Mouse (Mus musculus) heart, embryonic 14.5 days (tissue): ENCODE data around the gene Slc35b4. TPM values are rescaled to one million over a fixed set of nuclear protein-coding genes. Genes with fewer than 3 reads are reported as not detected.

Experiments
- ATAC-seq: fragments of 200-750 bp; cut with Nextera tagmentation; 2 replicates; pipeline ENCODE4 v1.8.0; 2017; ENCODE audit warnings: low read depth, moderate TSS enrichment; ENCODE audit not compliant: insufficient number of reproducible peaks, insufficient read depth, low FRiP score
- H3K27ac ChIP-seq, 2 experiments: fragments of 200-500 bp in 1 of 2; fragments of 300-500 bp in 1 of 2; sonication (generic) in 1 of 2; replicated peaks in 1 of 2; 2 replicates each; pipeline ENCODE4 v1.5.1; 2012 to 2014; ENCODE audit warnings: low read depth in 2 of 2, low read length in 2 of 2, control low read depth in 1 of 2, mild to moderate bottlenecking in 1 of 2, mixed read lengths in 1 of 2; ENCODE audit not compliant: control insufficient read depth in 1 of 2, insufficient read depth in 1 of 2
- H3K27me3 ChIP-seq: fragments of 300-500 bp; sonication (generic); 2 replicates; pipeline ENCODE4 v1.6.1; 2014; ENCODE audit warnings: mild to moderate bottlenecking, low read length, control low read depth; ENCODE audit not compliant: control insufficient read depth, insufficient read depth
- H3K36me3 ChIP-seq: fragments of 300-500 bp; sonication (generic); 2 replicates; pipeline ENCODE4 v1.6.1; 2014; ENCODE audit warnings: mild to moderate bottlenecking, control low read depth, low read length, mixed read lengths; ENCODE audit not compliant: control insufficient read depth, insufficient read depth
- H3K4me1 ChIP-seq, 2 experiments: fragments of 200-500 bp in 1 of 2; fragments of 300-500 bp in 1 of 2; sonication (generic) in 1 of 2; 2 replicates each; pipeline ENCODE4 v1.6.1; 2012 to 2014; ENCODE audit warnings: low read length in 2 of 2, control low read depth in 1 of 2, mixed read lengths in 1 of 2; ENCODE audit not compliant: control insufficient read depth in 2 of 2, insufficient read depth in 2 of 2
- H3K4me2 ChIP-seq: fragments of 300-500 bp; sonication (generic); 2 replicates; pipeline ENCODE4 v1.6.1; 2014; ENCODE audit warnings: mild to moderate bottlenecking, low read length
- H3K4me3 ChIP-seq, 2 experiments: fragments of 200-500 bp in 1 of 2; fragments of 300-500 bp in 1 of 2; sonication (generic) in 1 of 2; 2 replicates each; pipeline ENCODE4 v1.5.1; 2012 to 2014; ENCODE audit warnings: low read length in 2 of 2, mild to moderate bottlenecking in 2 of 2, control low read depth in 1 of 2, low read depth in 1 of 2, moderate library complexity in 1 of 2; ENCODE audit not compliant: control insufficient read depth in 1 of 2, insufficient read depth in 1 of 2
- H3K9ac ChIP-seq: fragments of 300-500 bp; sonication (generic); 2 replicates; pipeline ENCODE4 v1.6.1; 2014; ENCODE audit warnings: mild to moderate bottlenecking, low read length
- H3K9me3 ChIP-seq: fragments of 300-500 bp; sonication (generic); 2 replicates; pipeline ENCODE4 v1.6.1; 2016; ENCODE audit warnings: low read length, control low read depth; ENCODE audit not compliant: control insufficient read depth
- WGBS: fragments of 180-500 bp; shearing (Covaris S2); extraction: QIAGEN DNeasy Blood & Tissue Kit; methylation state at CpG from one replicate; pipeline ENCODE4 v1.1.7; 2014; 5-methylcytosine and 5-hydroxymethylcytosine counted together
- polyA plus RNA-seq: library from polyadenylated mRNA; unstranded; fragments of >200 nt; fragmentation: Nextera tagmentation; extraction: Ambion mirVana; gene quantifications from 2 replicates; pipeline ENCODE4 v1.2.1, GENCODE M21; 2014

Gene Slc35b4
- polyA plus RNA-seq, 1 experiment from 2014 or later: 39.9 TPM

DNA sequence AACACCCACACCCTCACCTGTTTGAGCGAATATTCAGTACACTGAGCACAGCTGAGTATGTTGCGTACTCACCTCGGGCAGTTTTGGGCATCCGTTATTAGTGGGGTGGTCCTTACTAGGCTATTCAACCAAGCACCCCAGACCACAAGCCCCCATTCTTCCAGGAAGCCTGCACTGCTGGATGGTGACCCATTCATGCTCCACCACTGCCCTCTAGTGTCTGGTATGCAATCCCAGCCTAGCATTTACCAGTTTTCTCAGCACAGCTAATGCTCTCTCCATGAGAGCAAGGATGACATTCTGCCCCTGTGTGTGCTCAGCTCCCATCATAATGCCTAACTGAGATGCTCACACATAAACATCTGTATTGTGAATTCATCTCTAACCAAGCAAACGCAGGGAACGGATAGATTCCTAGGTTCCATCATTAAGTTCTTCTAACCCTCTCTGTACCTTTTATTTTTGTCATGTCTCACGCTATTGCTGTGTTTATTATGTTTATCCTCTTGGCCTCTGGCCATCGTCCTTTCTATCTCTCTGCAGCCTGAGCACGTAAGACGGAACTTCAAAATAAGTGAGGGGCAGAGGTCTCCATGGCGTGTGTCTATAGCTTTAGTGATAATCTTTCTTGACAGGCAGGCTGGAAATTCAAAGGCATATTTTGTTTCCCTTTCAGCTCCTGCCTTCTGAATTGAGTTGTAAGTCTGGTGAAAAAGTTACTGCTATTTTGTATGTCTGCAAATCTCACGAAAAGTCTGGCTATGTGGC, 17.0 kb upstream of the Slc35b4 start:
- no peaks in the 10 kb centered on the region for H3K4me1 ChIP-seq
- H3K9me3 ChIP-seq: peaks cover 6% of the 10 kb centered on the region; the same call in 1 of the 2 replicates
- WGBS: 52% methylated on average over 12 of the region's 12 CpGs
- H3K27me3 ChIP-seq: no peaks in the 10 kb centered on the region
- no peak for ATAC-seq
- no peak overlapping the region for H3K4me2 ChIP-seq
- no peaks in the 10 kb centered on the region for H3K36me3 ChIP-seq
- no peak overlapping the region for H3K4me3 ChIP-seq
- no peak overlapping the region for H3K9ac ChIP-seq
- H3K27ac ChIP-seq: no peak overlapping the region

DNA sequence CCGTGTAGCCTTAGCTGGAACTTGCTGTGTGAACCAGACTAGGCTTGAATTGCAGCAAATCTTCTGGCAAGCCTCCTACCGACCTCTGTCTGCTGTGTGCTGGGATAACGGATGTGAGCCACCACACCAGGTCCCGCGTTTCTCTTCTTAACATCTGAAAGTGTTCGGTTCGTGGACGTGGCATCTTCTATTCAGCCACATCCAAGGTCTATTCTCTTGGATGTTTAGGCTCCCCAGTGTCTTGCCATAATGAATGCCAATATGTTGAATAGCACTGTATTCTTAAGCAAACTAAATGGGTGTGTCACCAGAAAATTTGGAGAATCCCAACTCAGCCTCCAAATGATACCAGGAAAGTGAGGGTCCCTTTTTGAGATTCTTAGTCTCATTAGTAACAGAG, 14.5 kb upstream of the Slc35b4 start:
- Histone ChIP-seq H3K36me3 (no peaks in the 10 kb centered on the region), H3K9ac (no peak overlapping the region), H3K4me1 (peaks cover 3 to 4% of the 10 kb centered on the region in 2 experiments; a peak in 1 of 4 replicates), H3K4me2 (no peak overlapping the region), H3K4me3 (no peak overlapping the region), H3K27ac (no peak overlapping the region), H3K9me3 (peaks cover 6% of the 10 kb centered on the region; the same call in 1 of the 2 replicates), H3K27me3 (no peaks in the 10 kb centered on the region)
- 85% methylated on average over 8 of the region's 8 CpGs for WGBS
- no peak for ATAC-seq

DNA sequence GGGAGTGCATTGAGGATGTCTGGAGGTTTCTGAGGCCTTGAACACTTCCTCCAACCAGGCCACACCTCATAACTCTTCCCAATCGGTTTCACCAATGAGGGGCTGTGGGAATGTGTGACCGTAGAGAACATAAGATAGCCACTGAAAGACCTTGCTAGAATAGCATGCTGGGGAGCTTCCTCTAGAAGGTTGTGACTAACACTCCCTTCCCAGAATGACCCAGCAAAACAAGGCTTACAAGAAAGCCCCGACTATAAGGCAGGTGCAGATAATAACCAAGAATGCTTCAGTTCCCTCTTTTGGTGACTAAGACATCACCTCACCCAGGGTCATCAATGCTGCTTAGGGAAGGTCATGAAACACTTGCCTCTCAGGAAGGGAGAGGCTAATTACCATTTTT, 12.6 kb upstream of the Slc35b4 start:
- no peak for ATAC-seq
- no peak overlapping the region for H3K9ac ChIP-seq
- H3K4me2 ChIP-seq: no peak overlapping the region
- H3K27me3 ChIP-seq: no peaks in the 10 kb centered on the region
- no peak overlapping the region for H3K27ac ChIP-seq
- peaks cover 3 to 4% of the 10 kb centered on the region in 2 experiments; a peak in 1 of 4 replicates for H3K4me1 ChIP-seq
- H3K9me3 ChIP-seq: no peaks in the 10 kb centered on the region
- WGBS: 77% methylated on average over 3 of the region's 3 CpGs
- H3K36me3 ChIP-seq: no peaks in the 10 kb centered on the region
- no peak overlapping the region for H3K4me3 ChIP-seq

DNA sequence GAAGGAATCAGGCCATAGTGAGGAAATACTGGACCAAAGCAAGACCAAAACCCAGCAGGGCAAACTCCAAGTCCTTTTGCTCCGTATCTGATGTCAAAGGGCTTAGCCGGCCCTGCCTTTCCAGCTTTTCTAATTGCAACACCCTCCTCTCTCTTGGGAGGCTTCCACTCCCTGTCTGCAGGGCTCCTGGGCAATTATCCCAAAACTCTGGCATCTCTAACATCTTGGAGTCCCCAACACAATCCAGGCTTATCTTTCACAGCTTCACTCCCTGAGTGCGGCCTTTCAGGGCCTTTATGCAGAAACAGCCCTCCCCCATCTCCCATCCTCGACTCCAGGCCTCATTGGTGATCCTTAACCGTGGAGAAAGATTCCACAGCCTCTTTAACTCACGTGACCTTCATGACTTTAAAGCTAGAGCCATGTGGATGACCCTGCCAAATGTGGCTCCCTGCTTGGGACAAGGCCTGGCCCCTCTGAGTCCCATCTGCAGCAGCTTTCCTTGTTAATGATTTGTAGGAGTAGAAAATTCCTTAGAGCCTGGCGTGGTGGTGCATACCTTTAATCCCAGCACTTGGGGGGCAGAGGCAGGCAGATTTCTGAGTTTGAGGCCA, 11.2 kb upstream of the Slc35b4 start:
- H3K4me2 ChIP-seq: no peak overlapping the region
- no peak overlapping the region for H3K27ac ChIP-seq
- H3K36me3 ChIP-seq: no peaks in the 10 kb centered on the region
- WGBS: 33% methylated on average over 7 of the region's 7 CpGs
- no peak overlapping the region for H3K4me3 ChIP-seq
- peaks cover 3 to 4% of the 10 kb centered on the region in 2 experiments; a peak in 1 of 4 replicates for H3K4me1 ChIP-seq
- no peaks in the 10 kb centered on the region for H3K27me3 ChIP-seq
- H3K9me3 ChIP-seq: no peaks in the 10 kb centered on the region
- no peak overlapping the region for H3K9ac ChIP-seq
- no peak for ATAC-seq

DNA sequence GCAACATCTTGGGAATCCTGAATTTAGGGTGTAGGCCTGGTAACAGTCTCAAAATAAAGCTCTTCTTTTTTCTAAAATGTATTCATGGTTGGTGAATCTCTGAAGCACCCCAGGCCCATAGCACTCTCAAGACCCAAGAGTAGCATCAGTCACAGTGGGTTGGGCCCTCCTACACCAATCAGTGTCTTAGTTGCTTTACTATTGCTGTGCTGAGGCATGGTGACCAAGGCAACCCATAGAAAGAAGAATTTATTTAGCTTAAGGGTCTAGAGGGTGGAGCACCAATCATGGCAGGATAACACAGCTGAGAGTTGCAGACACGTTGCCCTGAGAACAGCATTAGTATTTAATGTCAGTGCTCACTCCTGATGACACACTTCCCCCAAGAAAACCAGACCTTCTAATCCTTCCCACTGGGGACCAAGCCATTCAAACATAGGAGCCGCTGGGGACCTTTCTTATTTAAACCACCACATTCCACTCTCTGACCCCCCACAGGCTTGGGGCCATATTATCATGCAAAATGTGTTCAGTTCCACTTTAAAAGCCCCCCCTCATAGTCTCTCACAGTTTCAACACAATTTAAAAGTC, 10.5 kb upstream of the Slc35b4 start:
- no peak overlapping the region for H3K4me2 ChIP-seq
- WGBS: 40% methylated on average over 2 of the region's 2 CpGs
- H3K27ac ChIP-seq: no peak overlapping the region
- no peaks in the 10 kb centered on the region for H3K9me3 ChIP-seq
- no peaks in the 10 kb centered on the region for H3K36me3 ChIP-seq
- H3K27me3 ChIP-seq: no peaks in the 10 kb centered on the region
- ATAC-seq: no peak
- no peak overlapping the region for H3K4me3 ChIP-seq
- peaks cover 3 to 4% of the 10 kb centered on the region in 2 experiments; a peak in 1 of 4 replicates for H3K4me1 ChIP-seq
- no peak overlapping the region for H3K9ac ChIP-seq

DNA sequence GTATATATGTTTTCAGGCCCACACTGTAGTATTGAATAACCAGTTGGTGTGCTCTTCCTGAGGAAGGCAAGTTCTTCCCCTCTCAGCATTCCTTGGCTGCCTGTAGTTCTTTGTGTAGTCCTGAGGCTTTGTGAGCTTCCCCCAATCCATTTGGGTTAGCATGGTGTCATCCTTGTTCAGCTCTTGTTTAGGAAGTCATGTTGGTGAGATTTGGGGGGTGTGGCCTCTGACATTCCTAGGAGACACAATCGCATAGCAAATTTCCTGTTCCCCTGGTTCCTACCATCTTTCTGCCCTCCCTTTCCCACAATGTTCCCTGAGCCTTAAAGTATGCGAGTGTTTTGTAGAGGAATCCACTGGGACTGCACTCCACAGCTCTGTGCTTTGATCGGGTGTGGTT, 6.4 kb upstream of the Slc35b4 start:
- Histone ChIP-seq H3K9ac (no peak overlapping the region), H3K4me3 (no peak overlapping the region), H3K4me1 (peaks cover 3 to 4% of the 10 kb centered on the region in 2 experiments; a peak in 1 of 4 replicates), H3K27me3 (no peaks in the 10 kb centered on the region), H3K4me2 (no peak overlapping the region), H3K27ac (no peak overlapping the region), H3K36me3 (no peaks in the 10 kb centered on the region), H3K9me3 (no peaks in the 10 kb centered on the region)
- WGBS: 76% methylated on average over 3 of the region's 3 CpGs
- no peak for ATAC-seq

DNA sequence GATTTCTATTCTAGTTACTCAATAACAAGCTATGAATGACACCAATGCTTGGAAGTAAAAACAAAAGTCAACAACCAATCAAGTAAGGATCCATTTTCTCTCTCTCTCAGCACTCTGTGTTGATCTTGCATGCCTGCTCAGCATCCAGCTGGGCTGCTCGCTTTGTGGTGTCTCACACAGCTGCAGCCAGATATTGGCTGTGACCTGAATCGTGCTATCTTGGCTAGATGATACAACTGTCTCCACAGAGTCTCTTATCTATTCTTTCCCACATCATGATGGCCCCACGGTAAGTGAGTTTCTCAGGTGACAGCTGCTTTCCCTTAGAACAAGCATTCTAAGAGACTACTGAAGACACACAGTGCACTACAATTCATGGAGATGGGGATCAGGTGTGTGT, 5.0 kb upstream of the Slc35b4 start:
- WGBS: 41% methylated on average over 3 of the region's 3 CpGs
- no peaks in the 10 kb centered on the region for H3K27me3 ChIP-seq
- no peak overlapping the region for H3K4me3 ChIP-seq
- H3K27ac ChIP-seq: no peak overlapping the region
- H3K4me1 ChIP-seq: no peaks in the 10 kb centered on the region
- H3K9ac ChIP-seq: no peak overlapping the region
- ATAC-seq: no peak
- no peaks in the 10 kb centered on the region for H3K36me3 ChIP-seq
- H3K9me3 ChIP-seq: no peaks in the 10 kb centered on the region
- H3K4me2 ChIP-seq: no peak overlapping the region
